Mouse (Mus musculus): ENCODE results near the gene Lpp. TPM values are rescaled to one million over a fixed set of nuclear protein-coding genes. Genes with fewer than 3 reads are reported as not detected.
"Not testable (repeated sequence)": the region's sequence is repeated elsewhere in the genome, so short reads cannot be mapped to it uniquely, and the experiment has no call there.

The Lpp gene
- total RNA-seq, 2 experiments from 2014 or later = 32.5 to 60.6 TPM

GRCm38 (mm10) chr16:24960901-24961806 is 567.8 kb downstream of the Lpp start:
- no peak for DNase-seq (ENCODE audit: low spot score in 2 of 2)

- DNase-seq (ENCODE audit: low spot score in 2 of 2) = no peak
Observed at GRCm38 (mm10) chr16:24964311-24964710, 571.0 kb downstream of the Lpp start.

GRCm38 (mm10) chr16:24965091-24965490 is 571.8 kb downstream of the Lpp start:
- DNase-seq (ENCODE audit: low spot score in 2 of 2) = no peak

- DNase-seq (ENCODE audit: low spot score in 2 of 2) = no peak
Observed at GRCm38 (mm10) chr16:24966460-24966859, 573.2 kb downstream of the Lpp start.

GRCm38 (mm10) chr16:24973009-24973631 is 579.8 kb downstream of the Lpp start:
- no peak for DNase-seq (ENCODE audit: low spot score in 2 of 2)

GRCm38 (mm10) chr16:24977771-24978170 is 584.5 kb downstream of the Lpp start:
- no peak for DNase-seq (ENCODE audit: low spot score in 2 of 2)

GRCm38 (mm10) chr16:24978226-24978625 is 584.9 kb downstream of the Lpp start:
- DNase-seq (ENCODE audit: low spot score in 2 of 2) = no peak

GRCm38 (mm10) chr16:24979391-24979790 is 586.1 kb downstream of the Lpp start:
- no peak for DNase-seq (ENCODE audit: low spot score in 2 of 2)

- DNase-seq (ENCODE audit: low spot score in 2 of 2) = no peak
Observed at GRCm38 (mm10) chr16:24982828-24983227, 589.5 kb downstream of the Lpp start.

GRCm38 (mm10) chr16:24990331-24990730 is 597.0 kb downstream of the Lpp start:
- no peak for DNase-seq (ENCODE audit: low spot score in 2 of 2)

- DNase-seq (ENCODE audit: low spot score in 2 of 2) = no peak
Observed at GRCm38 (mm10) chr16:24991059-24991541, 597.8 kb downstream of the Lpp start.

- DNase-seq (ENCODE audit: low spot score in 2 of 2) = no peak
Observed at GRCm38 (mm10) chr16:24991995-24992394, 598.7 kb downstream of the Lpp start.

GRCm38 (mm10) chr16:24992494-24992893 is 599.2 kb downstream of the Lpp start:
- DNase-seq (ENCODE audit: low spot score in 2 of 2) = no peak

- DNase-seq (ENCODE audit: low spot score in 2 of 2) = no peak
Observed at GRCm38 (mm10) chr16:25010980-25011877, 617.9 kb downstream of the Lpp start.

- no peak for DNase-seq (ENCODE audit: low spot score in 2 of 2)
Observed at GRCm38 (mm10) chr16:25012938-25013337, 619.6 kb downstream of the Lpp start.

- peak in 1 of 2 experiments; percentile 26 for DNase-seq (ENCODE audit: low spot score in 2 of 2)
Observed at GRCm38 (mm10) chr16:25016261-25016836, 623.0 kb downstream of the Lpp start.

- DNase-seq (ENCODE audit: low spot score in 2 of 2) = no peak
Observed at GRCm38 (mm10) chr16:25017046-25017445, 623.7 kb downstream of the Lpp start.

GRCm38 (mm10) chr16:25021743-25022359 is 628.5 kb downstream of the Lpp start:
- DNase-seq (ENCODE audit: low spot score in 2 of 2) = not testable (repeated sequence)

GRCm38 (mm10) chr16:25024591-25024990 is 631.3 kb downstream of the Lpp start:
- no peak for DNase-seq (ENCODE audit: low spot score in 2 of 2)

- no peak for DNase-seq (ENCODE audit: low spot score in 2 of 2)
Observed at GRCm38 (mm10) chr16:25026191-25026590, 632.9 kb downstream of the Lpp start.
